Mouse (Mus musculus) lung, adult 2 months (tissue): ENCODE data around the gene Tns3.

Experiments
- CTCF ChIP-seq: fragments of 200-500 bp; IDR thresholded peaks from 2 replicates; pipeline ENCODE4 v1.5.1; 2011; ENCODE audit warnings: mild to moderate bottlenecking, low read length, control low read depth; ENCODE audit not compliant: insufficient read depth
- POLR2A ChIP-seq: fragments of 200-500 bp; IDR thresholded peaks from 2 replicates; pipeline ENCODE4 v1.6.1; 2011; ENCODE audit warnings: low read depth, mild to moderate bottlenecking, control low read depth, low read length, borderline replicate concordance; ENCODE audit errors: extremely low read depth

- TF ChIP-seq POLR2A (no peak), CTCF (no peak)
Observed at GRCm38 (mm10) chr11:8685195-8685594, 20.9 kb upstream of the Tns3 start.
